Mouse (Mus musculus) kidney, postnatal 0 days (tissue): ENCODE measurements around the gene Polg. TPM values are rescaled to one million over a fixed set of nuclear protein-coding genes. Genes with fewer than 3 reads are reported as not detected.
A peak's percentile ranks its signal among the peaks of the same experiment; 100 is the strongest.

Source experiments
- ATAC-seq: fragments of 200-750 bp; cut with Nextera tagmentation; replicated peaks from 2 replicates; pipeline ENCODE4 v1.8.0; 2017; ENCODE audit warnings: low read depth, moderate number of reproducible peaks, moderate TSS enrichment, moderate library complexity; ENCODE audit not compliant: low FRiP score
- DNase-seq: peaks from one replicate; pipeline ENCODE4 v3.0.0-alpha.2; 2016; ENCODE audit warnings: low spot score
- H3K27ac ChIP-seq: fragments of 300-500 bp; sonication (generic); 2 replicates; pipeline ENCODE4 v1.5.1; 2014; ENCODE audit warnings: mild to moderate bottlenecking
- H3K27me3 ChIP-seq: fragments of 300-500 bp; sonication (generic); 2 replicates; pipeline ENCODE4 v1.6.1; 2014; ENCODE audit warnings: low read length, mixed read lengths; ENCODE audit not compliant: insufficient read depth
- H3K36me3 ChIP-seq: fragments of 300-500 bp; sonication (generic); 2 replicates; pipeline ENCODE4 v1.6.1; 2014; ENCODE audit warnings: low read length, mixed read lengths; ENCODE audit not compliant: insufficient read depth
- H3K4me1 ChIP-seq: fragments of 300-500 bp; sonication (generic); replicated peaks from 2 replicates; pipeline ENCODE4 v1.6.1; 2014; ENCODE audit warnings: antibody characterized with exemption, low read length, mixed read lengths; ENCODE audit not compliant: insufficient read depth
- H3K4me2 ChIP-seq: fragments of 300-500 bp; sonication (generic); 2 replicates; pipeline ENCODE4 v1.6.1; 2014; ENCODE audit warnings: mild to moderate bottlenecking, low read length, moderate library complexity, mixed read lengths
- H3K4me3 ChIP-seq: fragments of 300-500 bp; sonication (generic); replicated peaks from 2 replicates; pipeline ENCODE4 v1.5.1; 2014; ENCODE audit warnings: low read depth, low read length
- H3K9ac ChIP-seq: fragments of 300-500 bp; sonication (generic); 2 replicates; pipeline ENCODE4 v1.6.1; 2014; ENCODE audit warnings: low read depth, low read length
- H3K9me3 ChIP-seq: fragments of 300-500 bp; sonication (generic); replicated peaks from 2 replicates; pipeline ENCODE4 v1.6.1; 2016; ENCODE audit warnings: low read length, inconsistent platforms, mixed read lengths
- CTCF ChIP-seq: IDR thresholded peaks from 2 replicates; pipeline ENCODE4 v1.5.1; 2016; ENCODE audit warnings: antibody characterized with exemption, low read depth, mild to moderate bottlenecking, moderate library complexity
- WGBS: fragments of 180-500 bp; shearing (Covaris S2); extraction: QIAGEN DNeasy Blood & Tissue Kit; methylation state at CpG from one replicate; pipeline ENCODE4 v1.1.7; 2014; 5-methylcytosine and 5-hydroxymethylcytosine counted together
- polyA plus RNA-seq: library from polyadenylated mRNA; unstranded; fragments of >200 nt; fragmentation: Nextera tagmentation; extraction: Ambion mirVana; gene quantifications from 2 replicates; pipeline ENCODE4 v1.2.1, GENCODE M21; 2015

Gene Polg
- polyA plus RNA-seq, 1 experiment from 2014 or later, result 22.8 TPM

DNA sequence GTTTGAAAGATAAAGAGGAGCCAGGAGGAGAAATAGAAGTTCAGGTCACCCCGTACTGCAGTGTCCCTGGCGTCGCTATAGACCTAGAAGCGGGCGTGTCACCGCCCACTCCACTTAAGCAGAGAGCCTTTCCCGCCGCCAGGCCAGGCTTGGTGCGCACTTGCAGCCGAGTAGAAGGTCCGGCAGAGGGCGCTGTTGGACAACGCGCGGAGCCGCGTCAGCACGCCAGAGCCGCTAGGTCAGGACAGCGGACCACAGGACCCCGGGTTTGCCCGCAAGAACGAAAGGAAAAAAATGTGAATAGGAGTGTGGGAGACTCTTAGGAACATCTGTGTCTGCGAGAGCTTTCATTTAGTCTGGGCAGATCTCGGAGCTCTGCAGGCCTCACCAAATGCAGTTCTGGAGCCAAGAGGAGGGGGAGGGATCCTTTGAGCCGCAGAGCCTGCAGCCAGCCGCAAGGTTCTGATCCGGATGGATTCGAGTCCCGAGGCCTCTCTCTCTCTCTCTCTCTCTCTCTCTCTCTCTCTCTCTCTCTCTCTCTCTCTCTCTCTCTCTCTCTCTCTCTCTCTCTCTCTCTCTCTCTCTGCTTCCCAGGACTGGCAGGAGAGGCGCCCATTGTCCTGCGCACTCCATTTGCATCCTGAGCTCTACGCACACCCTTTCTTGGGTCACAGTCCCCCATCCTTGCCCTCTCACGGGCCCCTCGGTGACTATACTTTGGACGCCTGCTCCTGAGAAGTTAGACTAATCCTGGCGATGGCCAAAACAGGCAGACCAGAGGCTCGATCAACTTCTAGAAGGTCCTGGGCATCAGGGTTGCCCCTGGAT lies 30.0 kb upstream of the Polg start:
- ATAC-seq (peak; percentile 77; the same call in 1 of the 2 replicates), DNase-seq (peak; percentile 85)
- Histone ChIP-seq H3K4me1 (no peaks in the 10 kb centered on the region; the same call in 1 of the 2 replicates), H3K36me3 (no peaks in the 10 kb centered on the region), H3K9me3 (no peaks in the 10 kb centered on the region), H3K4me3 (peak overlapping the region; percentile 21), H3K9ac (no peak overlapping the region), H3K27me3 (peaks cover 63% of the 10 kb centered on the region), H3K27ac (no peak overlapping the region), H3K4me2 (peak overlapping the region; percentile 51)
- TF ChIP-seq CTCF, result peak; percentile 96
- WGBS, result 1% methylated on average over 38 of the region's 38 CpGs

DNA sequence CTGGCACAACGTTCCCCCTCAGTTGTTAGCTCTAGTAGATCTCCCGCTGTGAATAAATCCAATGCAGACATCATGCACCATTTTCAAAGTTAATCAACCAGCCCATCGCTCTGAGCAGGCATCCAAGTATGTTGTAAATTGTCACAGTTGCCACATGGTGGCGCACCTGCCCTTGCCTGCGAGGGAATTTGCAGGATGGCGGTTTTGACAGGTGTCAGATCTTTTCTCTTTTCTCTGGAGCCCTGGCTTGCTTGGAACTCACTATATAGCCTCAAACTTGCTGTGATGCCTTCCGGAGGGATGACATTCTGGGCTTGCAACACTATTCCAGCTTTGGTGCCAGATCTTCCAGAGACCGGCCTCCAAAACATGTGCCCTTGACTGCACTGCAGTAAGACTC lies 27.8 kb upstream of the Polg start:
- no peak overlapping the region for H3K4me2 ChIP-seq

DNA sequence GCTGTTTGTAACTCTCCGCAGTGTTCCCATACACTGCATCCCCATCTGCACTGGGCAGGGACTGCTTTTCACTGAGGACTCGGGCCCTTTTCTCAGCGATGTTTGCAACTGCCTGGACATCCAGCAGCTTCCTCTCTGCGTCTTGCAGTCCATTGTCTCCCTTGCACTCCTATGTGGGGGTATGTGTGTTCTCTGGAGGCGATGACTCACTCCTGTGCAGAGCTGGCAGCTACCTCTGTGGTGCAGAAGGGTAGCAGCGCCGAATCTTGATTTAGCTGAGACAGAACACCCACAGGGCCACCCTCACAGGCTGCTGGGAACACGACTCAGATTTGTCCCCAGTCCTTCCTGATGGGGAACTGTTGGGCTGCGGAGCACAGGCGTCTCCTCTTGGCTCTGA lies 20.4 kb upstream of the Polg start:
- H3K36me3 ChIP-seq, result no peaks in the 10 kb centered on the region
- WGBS, result 54% methylated on average over 10 of the region's 10 CpGs
- H3K9me3 ChIP-seq, result no peaks in the 10 kb centered on the region
- TF ChIP-seq CTCF, result no peak
- no peaks in the 10 kb centered on the region for H3K27me3 ChIP-seq
- ATAC-seq (no peak), DNase-seq (no peak)
- H3K4me1 ChIP-seq, result no peaks in the 10 kb centered on the region
- H3K4me2 ChIP-seq, result no peak overlapping the region
- H3K27ac ChIP-seq, result no peak overlapping the region
- no peak overlapping the region for H3K4me3 ChIP-seq
- H3K9ac ChIP-seq, result no peak overlapping the region

More for the DNA sequence above, 27.8 kb upstream of the Polg start:
- 9% methylated on average over 8 of the region's 8 CpGs for WGBS
- Histone ChIP-seq H3K9ac (no peak overlapping the region), H3K9me3 (no peaks in the 10 kb centered on the region), H3K4me3 (no peak overlapping the region), H3K36me3 (no peaks in the 10 kb centered on the region), H3K4me1 (no peaks in the 10 kb centered on the region), H3K27me3 (peaks cover 41% of the 10 kb centered on the region), H3K27ac (no peak overlapping the region)
- peak; percentile 86 for TF ChIP-seq CTCF
- no peak for ATAC-seq
- peak; percentile 60 for DNase-seq

DNA sequence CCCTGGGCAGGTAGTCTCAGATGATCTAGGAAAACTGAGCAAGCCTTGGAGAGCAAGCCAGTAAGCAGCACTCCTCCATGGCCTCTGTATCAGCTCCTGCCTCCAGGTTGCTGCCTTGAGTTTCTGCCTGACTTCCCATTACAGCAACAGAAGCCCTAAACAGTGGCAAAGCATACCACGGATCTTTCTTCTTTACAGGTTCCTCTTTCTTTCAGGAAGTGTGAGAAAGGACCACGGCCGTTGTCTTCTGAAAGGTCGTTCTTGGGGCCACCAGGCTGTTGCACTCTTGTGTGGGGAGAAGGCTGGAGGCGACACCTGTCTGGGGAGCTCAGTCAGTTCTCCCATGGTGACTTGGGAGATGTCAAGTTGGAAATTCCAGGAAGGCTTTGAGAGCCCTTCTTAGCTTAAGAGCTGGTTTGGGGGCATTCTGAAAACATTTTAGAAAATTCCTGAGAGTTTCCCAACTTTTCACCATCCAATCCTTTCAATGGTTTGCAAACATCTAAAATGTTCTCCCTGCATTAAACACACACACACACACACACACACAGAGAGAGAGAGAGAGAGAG lies 8.8 kb upstream of the Polg start:
- Histone ChIP-seq H3K4me3 (no peak overlapping the region), H3K9me3 (no peaks in the 10 kb centered on the region), H3K36me3 (no peaks in the 10 kb centered on the region), H3K9ac (no peak overlapping the region), H3K4me1 (no peaks in the 10 kb centered on the region), H3K27ac (no peak overlapping the region), H3K4me2 (no peak overlapping the region), H3K27me3 (no peaks in the 10 kb centered on the region)
- 73% methylated on average over 5 of the region's 5 CpGs for WGBS
- ATAC-seq (no peak), DNase-seq (no peak)
- TF ChIP-seq CTCF, result no peak

DNA sequence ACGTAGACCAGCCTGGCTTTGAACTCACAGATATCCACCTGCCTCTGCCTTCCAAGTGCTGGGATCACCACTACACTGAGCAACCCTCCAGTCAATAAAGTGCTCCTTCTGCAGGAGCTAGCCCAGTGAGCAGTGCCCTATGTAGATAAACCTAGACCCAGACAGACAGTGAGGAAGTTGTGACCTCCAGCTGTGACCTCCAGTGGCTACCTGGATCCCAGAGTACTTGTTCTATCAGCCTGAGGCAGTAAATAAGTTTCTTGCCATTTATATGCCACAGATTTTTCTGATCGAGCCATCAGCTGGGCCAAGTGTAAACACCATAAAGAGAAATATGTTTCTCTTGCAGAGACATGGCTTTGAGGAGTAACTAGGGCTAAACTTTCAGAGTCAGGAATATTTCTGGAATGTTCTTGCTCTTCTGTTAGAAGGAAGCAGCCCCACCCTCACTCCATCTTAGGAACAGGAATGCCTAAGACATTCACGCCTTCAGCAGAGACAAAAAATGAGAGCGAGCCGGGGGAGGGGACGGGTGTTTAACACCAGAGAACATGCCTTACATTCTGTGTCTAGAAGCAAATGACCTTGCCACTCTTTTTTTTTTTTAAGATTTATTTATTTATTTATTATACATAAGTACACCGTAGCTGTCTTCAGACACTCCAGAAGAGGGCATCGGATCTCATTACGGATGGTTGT lies 7.5 kb upstream of the Polg start:
- Histone ChIP-seq H3K9ac (no peak overlapping the region), H3K36me3 (no peaks in the 10 kb centered on the region), H3K4me3 (no peak overlapping the region), H3K4me1 (no peaks in the 10 kb centered on the region), H3K4me2 (no peak overlapping the region), H3K27me3 (no peaks in the 10 kb centered on the region), H3K9me3 (no peaks in the 10 kb centered on the region), H3K27ac (no peak overlapping the region)
- ATAC-seq (no peak), DNase-seq (peak; percentile 15)
- WGBS, result 80% methylated on average over 9 of the region's 9 CpGs
- no peak for TF ChIP-seq CTCF

DNA sequence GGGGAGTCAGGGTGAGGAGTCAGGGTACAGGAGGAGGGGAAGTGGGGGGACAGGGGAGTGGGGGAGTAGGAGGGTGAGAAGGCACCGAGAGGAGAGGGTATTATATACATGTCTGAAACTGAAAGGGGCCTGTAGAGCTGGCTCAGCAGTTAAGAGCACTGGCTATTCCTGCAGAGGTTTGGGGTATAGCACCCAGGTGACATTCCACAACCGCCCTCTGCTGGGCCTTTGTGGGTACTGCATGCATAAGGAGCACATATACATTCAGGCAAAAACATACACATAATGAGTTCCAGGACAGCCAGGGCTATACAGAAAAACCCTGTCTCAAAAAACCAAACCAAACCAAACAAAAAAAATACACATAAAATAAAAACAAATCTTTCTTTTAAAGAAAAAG lies 6.6 kb upstream of the Polg start:
- ATAC-seq, result no peak
- H3K36me3 ChIP-seq, result no peaks in the 10 kb centered on the region
- H3K9ac ChIP-seq, result no peak overlapping the region
- H3K27ac ChIP-seq, result no peak overlapping the region
- peak; percentile 56 for TF ChIP-seq CTCF
- H3K27me3 ChIP-seq, result no peaks in the 10 kb centered on the region
- H3K4me1 ChIP-seq, result no peaks in the 10 kb centered on the region
- no peak overlapping the region for H3K4me2 ChIP-seq
- DNase-seq, result no peak
- WGBS, result 47% methylated on average over 2 of the region's 2 CpGs
- H3K4me3 ChIP-seq, result no peak overlapping the region
- H3K9me3 ChIP-seq, result no peaks in the 10 kb centered on the region
